Mouse (Mus musculus): ENCODE results near the gene Apeh. TPM values are rescaled to one million over a fixed set of nuclear protein-coding genes. Genes with fewer than 3 reads are reported as not detected.

Gene Apeh
- polyA plus RNA-seq, 1 experiment = 21.2 TPM

DNA sequence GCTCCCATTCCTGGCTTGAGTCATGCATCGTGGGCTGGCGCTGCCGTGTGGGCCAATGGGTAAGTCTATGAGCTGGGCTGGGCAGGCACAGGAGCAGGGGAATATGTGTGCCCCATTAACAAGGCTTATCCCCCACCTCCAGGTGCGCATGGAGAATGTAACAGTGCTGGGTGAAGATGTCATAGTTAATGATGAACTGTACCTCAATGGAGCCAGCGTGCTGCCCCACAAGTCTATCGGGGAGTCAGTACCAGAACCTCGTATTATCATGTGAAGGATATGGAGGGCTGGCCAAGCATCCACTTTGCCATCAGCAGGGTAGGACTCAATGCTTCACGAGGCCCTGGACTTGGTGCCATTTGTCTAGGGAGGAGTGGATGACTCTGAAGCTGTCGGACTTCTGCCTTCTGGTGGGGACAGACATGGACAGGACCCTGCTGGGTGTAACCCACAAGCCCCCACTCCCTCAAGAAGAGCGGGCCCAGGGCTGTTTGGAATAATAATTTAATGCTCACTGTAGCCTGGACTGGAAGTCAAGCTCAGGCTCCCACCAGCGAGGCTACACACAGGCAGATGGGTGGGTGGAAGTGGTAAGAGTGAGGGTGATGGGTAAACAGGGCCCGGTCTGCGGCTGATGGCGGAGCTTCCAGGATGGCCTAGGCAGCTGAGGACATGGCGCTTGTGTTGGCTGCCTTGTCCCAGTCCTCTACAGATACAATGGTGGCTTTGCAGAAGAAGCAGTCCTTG, 43.0 kb downstream of the Apeh start:
- H3K4me3 ChIP-seq (ENCODE audit: control insufficient read depth, low read depth, low read length) = peak overlapping the region; percentile 99
- no peak overlapping the region for H3K27ac ChIP-seq (ENCODE audit: control insufficient read depth, insufficient read depth, low read depth, low read length)
- H3K27me3 ChIP-seq (ENCODE audit: control insufficient read depth, insufficient read depth, low read length) = no peaks in the 10 kb centered on the region
- H3K36me3 ChIP-seq (ENCODE audit: control insufficient read depth, insufficient read depth, low read length) = no peaks in the 10 kb centered on the region; the same call in 1 of the 2 replicates
- TF ChIP-seq CTCF (IDR thresholded peaks at IDR 0.05; ENCODE audit: control insufficient read depth, insufficient read depth, insufficient replicate concordance, low read depth, low read length) (no peak), POLR2A (IDR thresholded peaks at IDR 0.05; ENCODE audit: control insufficient read depth, low read depth, low read length) (no peak)
- peaks cover 6% of the 10 kb centered on the region for H3K4me1 ChIP-seq (ENCODE audit: control insufficient read depth, insufficient read depth, low read length)

DNA sequence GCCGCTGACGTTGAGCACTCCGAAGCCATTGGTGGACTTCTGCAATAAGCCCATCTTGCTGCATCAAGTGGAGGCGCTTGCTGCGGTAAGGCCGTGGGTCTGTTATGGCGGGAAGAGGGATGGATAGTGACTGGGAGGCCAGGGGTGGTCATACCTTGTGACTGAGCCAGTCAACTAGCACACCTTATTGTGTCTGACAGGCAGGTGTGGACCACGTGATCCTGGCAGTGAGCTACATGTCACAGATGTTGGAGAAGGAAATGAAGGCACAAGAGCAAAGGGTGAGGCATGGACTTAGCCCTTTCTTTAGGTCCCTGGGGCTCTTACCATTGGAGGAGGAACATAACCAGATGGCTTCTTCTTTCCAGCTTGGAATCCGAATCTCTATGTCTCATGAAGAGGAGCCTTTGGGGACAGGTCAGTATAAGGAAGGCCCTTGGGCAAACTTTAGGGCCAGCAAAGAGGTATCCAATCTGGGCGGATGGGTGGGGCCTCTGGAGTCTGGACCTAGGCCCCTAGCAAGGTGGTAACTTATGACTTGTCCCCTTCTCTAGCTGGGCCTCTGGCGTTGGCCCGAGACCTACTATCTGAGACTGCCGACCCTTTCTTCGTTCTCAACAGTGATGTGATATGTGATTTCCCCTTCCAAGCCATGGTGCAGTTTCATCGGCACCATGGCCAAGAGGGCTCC, 44.7 kb downstream of the Apeh start:
- peaks cover 6% of the 10 kb centered on the region for H3K4me1 ChIP-seq (ENCODE audit: control insufficient read depth, insufficient read depth, low read length)
- H3K27me3 ChIP-seq (ENCODE audit: control insufficient read depth, insufficient read depth, low read length) = no peaks in the 10 kb centered on the region
- TF ChIP-seq POLR2A (IDR thresholded peaks at IDR 0.05; ENCODE audit: control insufficient read depth, low read depth, low read length) (no peak), CTCF (IDR thresholded peaks at IDR 0.05; ENCODE audit: control insufficient read depth, insufficient read depth, insufficient replicate concordance, low read depth, low read length) (peak; percentile 2; the same call in 1 of the 2 replicates)
- H3K4me3 ChIP-seq (ENCODE audit: control insufficient read depth, low read depth, low read length) = peak overlapping the region; percentile 99
- no peaks in the 10 kb centered on the region; the same call in 1 of the 2 replicates for H3K36me3 ChIP-seq (ENCODE audit: control insufficient read depth, insufficient read depth, low read length)
- peak overlapping the region; percentile 97 for H3K27ac ChIP-seq (ENCODE audit: control insufficient read depth, insufficient read depth, low read depth, low read length)

DNA sequence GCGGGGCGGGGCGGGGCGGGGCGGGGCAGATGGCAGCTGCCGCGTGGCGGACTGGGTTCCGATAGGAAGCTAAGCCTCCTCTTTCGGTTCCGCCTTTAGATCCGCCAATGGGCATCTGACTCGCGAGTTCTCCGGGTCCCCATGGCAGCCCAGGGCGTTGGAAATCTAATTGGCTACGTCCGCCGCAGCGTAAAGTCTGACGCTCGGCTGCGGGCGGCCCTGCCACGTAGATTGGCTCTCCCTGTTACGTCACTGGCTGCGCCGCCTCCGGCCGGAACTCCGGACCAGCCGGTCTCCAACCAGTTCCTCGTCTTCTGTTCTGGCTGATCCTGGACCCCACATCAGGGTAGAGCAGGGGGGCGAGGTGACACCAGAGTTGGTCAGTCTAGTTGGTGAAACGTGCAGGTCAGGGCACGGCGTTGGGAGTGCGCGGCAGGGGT, 45.4 kb downstream of the Apeh start, which contains the start of gene Gmppb:
Gmppb (plus strand) TSS at position 227 of the 440 bp plus-strand sequence.
- no peaks in the 10 kb centered on the region for H3K27me3 ChIP-seq (ENCODE audit: control insufficient read depth, insufficient read depth, low read length)
- H3K36me3 ChIP-seq (ENCODE audit: control insufficient read depth, insufficient read depth, low read length) = no peaks in the 10 kb centered on the region; the same call in 1 of the 2 replicates
- peak within 1 kb of the TSS; percentile 97 for H3K27ac ChIP-seq (ENCODE audit: control insufficient read depth, insufficient read depth, low read depth, low read length)

DNA sequence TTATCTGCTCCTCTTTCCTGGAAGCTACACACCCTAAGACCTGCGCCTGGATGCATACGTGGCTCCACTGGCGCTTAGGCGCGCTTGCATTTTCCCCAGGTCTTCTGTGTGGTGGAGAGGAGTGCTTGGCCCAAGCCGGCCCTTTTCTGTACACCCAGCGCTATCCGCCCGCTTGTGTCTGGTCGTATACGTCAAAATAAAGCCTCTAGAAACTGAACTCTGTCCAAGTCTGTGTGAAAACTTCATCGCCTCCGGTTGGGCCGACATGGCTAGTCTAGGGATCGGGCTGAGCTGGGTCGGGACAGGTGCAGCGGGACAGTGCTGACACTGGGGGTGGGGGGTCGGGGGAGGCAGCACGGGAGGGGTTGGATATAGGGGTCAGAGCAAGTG, 45.8 kb downstream of the Apeh start:
- Histone ChIP-seq H3K27me3 (ENCODE audit: control insufficient read depth, insufficient read depth, low read length) (no peaks in the 10 kb centered on the region), H3K4me3 (ENCODE audit: control insufficient read depth, low read depth, low read length) (peak overlapping the region; percentile 80), H3K4me1 (ENCODE audit: control insufficient read depth, insufficient read depth, low read length) (peaks cover 6% of the 10 kb centered on the region), H3K36me3 (ENCODE audit: control insufficient read depth, insufficient read depth, low read length) (no peaks in the 10 kb centered on the region; the same call in 1 of the 2 replicates), H3K27ac (ENCODE audit: control insufficient read depth, insufficient read depth, low read depth, low read length) (0 out of 2 replicates have a peak overlapping the region, but pooled peaks have one; percentile 56)
- no peak for TF ChIP-seq CTCF (IDR thresholded peaks at IDR 0.05; ENCODE audit: control insufficient read depth, insufficient read depth, insufficient replicate concordance, low read depth, low read length)

More for the DNA sequence above, 45.4 kb downstream of the Apeh start, which contains the start of gene Gmppb:
- TF ChIP-seq POLR2A (IDR thresholded peaks at IDR 0.05; ENCODE audit: control insufficient read depth, low read depth, low read length) (peak; percentile 66), CTCF (IDR thresholded peaks at IDR 0.05; ENCODE audit: control insufficient read depth, insufficient read depth, insufficient replicate concordance, low read depth, low read length) (no peak)
- H3K4me3 ChIP-seq (ENCODE audit: control insufficient read depth, low read depth, low read length) = peak within 1 kb of the TSS; percentile 99
- peaks cover 6% of the 10 kb centered on the region for H3K4me1 ChIP-seq (ENCODE audit: control insufficient read depth, insufficient read depth, low read length)

DNA sequence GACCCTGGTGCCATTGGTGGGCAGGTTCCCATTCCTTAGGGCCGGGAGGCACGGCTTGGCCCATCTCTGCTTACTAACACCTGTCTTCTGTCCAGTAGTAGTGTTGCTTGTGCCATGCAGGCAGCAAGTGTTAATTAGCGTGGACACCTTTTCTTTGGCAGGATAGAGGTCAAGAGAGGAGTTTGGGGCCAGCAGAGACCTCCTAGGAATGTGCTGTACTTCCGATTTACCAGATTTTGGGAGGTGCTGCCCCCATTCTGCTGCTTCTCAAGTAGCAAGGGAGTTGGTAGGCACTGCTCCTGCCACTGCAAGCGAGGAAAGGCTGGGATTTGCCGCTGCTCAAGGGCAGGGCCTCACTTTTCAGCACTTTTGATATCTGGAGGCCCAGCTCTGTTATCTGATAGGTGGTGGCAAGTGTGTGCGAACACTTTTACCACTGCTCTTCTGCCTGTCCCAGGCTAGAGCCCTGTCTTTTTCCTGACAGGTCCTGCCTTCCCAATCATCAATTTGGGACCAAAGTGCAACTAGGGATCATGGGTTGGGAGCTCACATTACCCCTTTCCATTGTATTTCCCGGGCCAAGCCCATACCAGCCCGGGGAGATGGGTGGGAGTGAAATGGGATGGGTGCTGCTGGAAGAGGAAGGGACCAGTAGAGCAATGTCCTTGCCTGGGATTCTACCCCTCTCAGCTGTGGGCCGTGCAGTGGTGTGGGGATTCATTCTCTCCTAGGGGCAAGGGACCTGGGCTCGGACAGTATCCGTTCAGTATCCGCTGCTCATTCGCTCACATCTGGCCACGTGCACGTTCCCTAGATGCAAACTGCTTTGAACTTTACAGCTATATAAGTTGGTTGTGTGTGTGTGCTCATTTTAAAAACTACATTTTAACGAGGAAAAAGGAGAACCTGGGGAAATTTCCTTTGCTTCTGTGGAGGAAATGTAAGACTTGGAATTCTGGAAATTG, 46.5 kb downstream of the Apeh start:
- peaks cover 4% of the 10 kb centered on the region for H3K4me1 ChIP-seq (ENCODE audit: control insufficient read depth, insufficient read depth, low read length)
- H3K4me3 ChIP-seq (ENCODE audit: control insufficient read depth, low read depth, low read length) = peak overlapping the region; percentile 80
- no peak overlapping the region for H3K27ac ChIP-seq (ENCODE audit: control insufficient read depth, insufficient read depth, low read depth, low read length)
- H3K36me3 ChIP-seq (ENCODE audit: control insufficient read depth, insufficient read depth, low read length) = no peaks in the 10 kb centered on the region; the same call in 1 of the 2 replicates
- TF ChIP-seq CTCF (IDR thresholded peaks at IDR 0.05; ENCODE audit: control insufficient read depth, insufficient read depth, insufficient replicate concordance, low read depth, low read length) (no peak), POLR2A (IDR thresholded peaks at IDR 0.05; ENCODE audit: control insufficient read depth, low read depth, low read length) (no peak)
- H3K27me3 ChIP-seq (ENCODE audit: control insufficient read depth, insufficient read depth, low read length) = no peaks in the 10 kb centered on the region

DNA sequence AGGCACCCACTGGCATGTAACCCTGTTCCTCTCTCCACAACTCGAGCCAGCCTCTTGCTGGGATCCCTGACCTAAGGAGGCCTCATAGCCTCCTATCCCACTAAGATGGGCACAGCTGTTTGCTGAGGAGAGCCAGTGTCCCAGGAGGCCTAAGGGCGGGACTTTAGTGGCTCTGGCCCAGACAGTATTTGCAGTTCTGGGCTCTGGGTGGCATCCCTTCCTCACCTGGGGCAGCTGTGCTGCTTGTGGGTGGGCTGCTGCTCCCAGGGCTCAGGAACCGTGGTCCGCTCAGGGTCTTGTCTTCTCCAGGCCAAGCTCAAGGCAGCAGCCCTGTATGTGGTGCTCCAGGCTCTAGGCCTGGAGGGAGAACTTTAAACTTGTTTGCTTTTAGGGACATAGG, 47.8 kb downstream of the Apeh start:
- no peaks in the 10 kb centered on the region; the same call in 1 of the 2 replicates for H3K36me3 ChIP-seq (ENCODE audit: control insufficient read depth, insufficient read depth, low read length)

More for the DNA sequence above, 47.8 kb downstream of the Apeh start:
- Histone ChIP-seq H3K4me1 (ENCODE audit: control insufficient read depth, insufficient read depth, low read length) (peaks cover 4% of the 10 kb centered on the region), H3K27ac (ENCODE audit: control insufficient read depth, insufficient read depth, low read depth, low read length) (no peak overlapping the region), H3K4me3 (ENCODE audit: control insufficient read depth, low read depth, low read length) (no peak overlapping the region), H3K27me3 (ENCODE audit: control insufficient read depth, insufficient read depth, low read length) (no peaks in the 10 kb centered on the region)
- no peak for TF ChIP-seq CTCF (IDR thresholded peaks at IDR 0.05; ENCODE audit: control insufficient read depth, insufficient read depth, insufficient replicate concordance, low read depth, low read length)

Measured in testis, adult 2 months (tissue).